Mouse (Mus musculus): ENCODE measurements around the gene Asic2.

DNA sequence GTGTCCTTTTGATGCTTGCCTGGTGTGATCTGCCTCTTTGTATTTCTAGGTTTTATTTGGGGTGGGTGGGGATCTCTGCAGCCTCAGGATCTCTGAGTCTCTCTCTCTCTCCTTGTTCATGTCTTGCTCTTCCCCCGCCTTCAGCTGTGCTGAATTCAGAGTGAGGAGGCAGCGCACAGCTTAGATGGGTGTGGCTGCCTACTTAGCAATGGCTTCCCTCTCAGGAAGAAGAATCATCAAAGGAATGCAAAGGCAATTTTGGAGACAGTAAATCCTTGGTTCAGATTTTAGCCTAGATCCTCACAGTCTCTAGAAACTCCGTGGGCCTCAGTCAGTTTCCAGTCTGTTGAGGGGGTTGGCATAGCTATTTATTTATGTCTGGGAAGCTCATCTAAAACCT, 297.8 kb downstream of the Asic2 start:
- no peak for TF ChIP-seq EP300 (IDR thresholded peaks at IDR 0.05; ENCODE audit: low read depth)
- no peak for TF ChIP-seq CTCF (IDR thresholded peaks at IDR 0.05; ENCODE audit: low read depth)
